Mouse (Mus musculus): ENCODE data around the gene Prss33.

DNA sequence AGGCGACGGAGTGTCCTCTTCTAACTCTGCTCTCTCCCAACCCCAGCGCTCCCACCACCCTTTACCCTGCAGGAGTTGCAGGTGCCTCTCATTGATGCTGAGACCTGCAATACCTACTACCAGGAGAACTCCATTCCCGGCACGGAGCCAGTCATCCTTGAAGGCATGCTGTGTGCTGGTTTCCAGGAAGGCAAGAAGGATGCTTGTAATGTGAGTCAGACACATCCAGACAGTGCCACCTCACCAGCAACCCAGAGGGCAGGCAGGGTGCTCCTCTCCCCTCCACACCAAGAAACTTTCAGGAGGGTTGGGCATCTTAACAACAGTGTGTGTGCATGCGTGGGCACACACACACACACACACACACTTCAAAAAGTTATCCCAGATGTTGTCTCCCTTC, 21.3 kb upstream of the Prss33 start:
- TF ChIP-seq CTCF (conservative IDR thresholded peaks at IDR 0.05; ENCODE audit: low read length) (no peak), NANOG (IDR thresholded peaks at IDR 0.05; ENCODE audit: borderline replicate concordance, low read length) (no peak)

Measured in E14TG2a.4 (cell line).